Mouse (Mus musculus) gastrocnemius, postnatal 14 days (tissue): ENCODE measurements at regions not wholly inside any gene's neighbourhood (a gene's known extent, or its start where the extent isn't known, plus 50 kb on each side); places are given as distances from the start of the nearest gene placed in this dataset.

ENCODE experiments used
- DNase-seq: peaks from one replicate; pipeline ENCODE4 v3.0.0; 2021; ENCODE audit warnings: mixed read lengths
- intact Hi-C: fragments of 180-260 bp; cut with DNase I; formaldehyde crosslinking; loops from one replicate; pipeline ENCODE4 v1.15.1; 2025; ENCODE audit warnings: low total_unique reads

DNA sequence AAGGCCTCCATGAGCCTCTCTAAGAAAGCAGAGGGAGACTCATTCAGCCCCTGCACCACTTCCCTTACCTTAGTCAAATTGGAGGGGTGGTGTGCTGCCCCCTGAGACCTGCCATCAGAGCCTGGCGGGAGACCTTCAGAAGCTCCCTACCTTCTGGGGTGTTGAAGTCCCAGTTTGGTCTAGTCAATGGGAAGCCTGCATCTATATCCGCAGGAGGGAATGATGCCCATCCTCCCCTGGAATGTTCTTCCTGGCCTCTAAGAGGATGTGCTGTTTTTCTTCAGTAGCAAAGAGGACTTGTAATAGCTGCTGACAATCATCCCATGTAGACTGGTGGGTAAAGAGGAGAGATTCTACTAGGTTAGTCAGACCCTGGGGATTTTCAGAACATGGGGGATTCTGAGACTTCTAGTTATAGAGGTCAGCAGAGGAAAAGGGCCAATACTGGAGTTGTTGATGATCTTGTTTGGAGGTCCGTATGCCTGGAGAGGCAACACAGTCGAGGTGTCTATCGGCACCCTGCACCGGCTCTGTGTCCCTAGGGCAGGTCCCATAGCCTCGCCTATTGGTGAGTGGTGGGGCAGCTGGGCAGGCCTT lies 321.0 kb upstream of the Meis1 start:
- intact Hi-C loops: no loop called here
- no peak for DNase-seq

DNA sequence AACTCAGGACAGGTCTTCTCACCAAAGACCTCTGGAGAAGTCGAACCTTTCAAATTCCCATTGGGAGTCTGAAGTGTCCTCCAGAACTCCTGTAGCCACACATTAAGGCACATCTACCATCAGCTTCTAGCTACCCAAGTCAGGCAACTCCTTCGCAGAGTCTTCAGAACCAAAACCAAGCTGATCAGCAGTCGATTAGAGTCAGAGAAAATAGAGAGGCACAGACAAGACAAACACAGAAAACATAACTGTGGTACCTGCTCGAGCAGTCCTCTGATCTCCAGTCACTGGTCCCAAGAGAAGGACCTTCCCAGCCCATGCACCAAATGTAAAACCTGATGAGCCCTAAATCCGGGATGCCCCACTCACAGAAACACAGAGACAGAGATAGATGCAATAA lies 322.1 kb upstream of the Meis1 start:
- intact Hi-C loops: no loop called here
- DNase-seq: no peak

DNA sequence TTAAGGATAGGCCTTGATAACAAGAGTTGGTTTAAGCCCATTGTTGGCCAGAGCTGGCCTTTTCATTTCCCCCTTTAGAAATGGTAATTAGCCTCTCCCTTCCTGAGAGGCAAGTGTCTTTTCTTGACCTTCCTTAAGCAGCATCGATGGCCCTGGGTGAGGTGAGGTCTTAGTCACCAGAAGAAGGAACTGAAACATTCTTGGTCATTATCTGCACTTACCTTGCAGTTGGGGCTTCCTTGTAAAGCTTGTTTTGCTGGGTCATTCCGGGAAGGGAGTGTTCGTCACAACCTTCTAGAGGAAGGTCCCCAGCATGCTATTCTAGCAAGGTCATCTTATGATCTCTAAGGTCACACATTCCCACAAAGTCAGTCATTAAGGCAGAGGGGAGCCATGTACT lies 322.6 kb upstream of the Meis1 start:
- intact Hi-C loops: no loop called here
- no peak for DNase-seq

DNA sequence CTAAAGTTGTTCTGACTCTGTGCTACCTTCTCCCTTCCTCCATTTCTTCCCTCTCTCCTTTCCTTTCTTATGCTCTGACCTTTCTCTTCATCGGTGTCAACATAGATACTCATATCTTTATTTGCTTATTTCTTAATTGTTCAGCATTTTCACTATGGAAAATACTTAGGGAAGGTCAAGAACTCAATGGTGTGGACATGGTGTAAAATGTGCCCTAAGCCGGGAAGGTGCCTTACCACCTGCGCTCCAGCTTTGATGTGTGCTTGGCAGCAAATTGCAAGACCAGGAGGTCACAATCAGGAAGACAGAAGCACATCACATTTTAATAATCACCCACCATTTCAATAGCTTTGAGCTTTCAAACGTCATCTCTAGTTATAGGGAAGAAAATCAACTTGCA lies 324.0 kb upstream of the Meis1 start:
- intact Hi-C loops: no loop called here
- no peak for DNase-seq

DNA sequence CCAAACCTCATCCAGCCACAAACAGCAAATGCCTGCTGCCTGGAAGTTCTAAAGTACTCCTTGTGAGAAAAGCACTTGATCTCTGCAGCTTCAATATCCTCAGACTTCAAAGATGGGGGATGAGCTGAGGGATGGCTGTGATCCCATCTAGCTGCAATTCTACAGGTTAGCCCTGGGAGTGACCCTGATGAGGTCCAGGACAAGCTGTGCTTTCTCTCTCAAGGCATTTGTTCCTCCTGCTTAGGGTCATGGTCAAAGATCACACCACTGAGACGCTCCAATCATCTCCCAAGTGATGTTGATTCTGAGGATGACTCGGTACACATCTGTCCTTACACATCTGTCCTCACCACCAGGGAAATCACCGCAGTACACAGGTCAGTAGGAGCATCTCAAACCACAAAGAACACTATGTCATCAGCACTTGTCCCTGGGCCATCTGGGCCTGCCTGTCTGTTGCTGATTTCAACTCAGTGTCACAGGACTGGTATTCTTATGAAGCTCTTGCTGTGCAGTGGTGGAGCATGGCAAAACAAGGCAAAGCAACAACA lies 327.6 kb upstream of the Meis1 start:
- intact Hi-C loops: no loop called here
- no peak for DNase-seq

DNA sequence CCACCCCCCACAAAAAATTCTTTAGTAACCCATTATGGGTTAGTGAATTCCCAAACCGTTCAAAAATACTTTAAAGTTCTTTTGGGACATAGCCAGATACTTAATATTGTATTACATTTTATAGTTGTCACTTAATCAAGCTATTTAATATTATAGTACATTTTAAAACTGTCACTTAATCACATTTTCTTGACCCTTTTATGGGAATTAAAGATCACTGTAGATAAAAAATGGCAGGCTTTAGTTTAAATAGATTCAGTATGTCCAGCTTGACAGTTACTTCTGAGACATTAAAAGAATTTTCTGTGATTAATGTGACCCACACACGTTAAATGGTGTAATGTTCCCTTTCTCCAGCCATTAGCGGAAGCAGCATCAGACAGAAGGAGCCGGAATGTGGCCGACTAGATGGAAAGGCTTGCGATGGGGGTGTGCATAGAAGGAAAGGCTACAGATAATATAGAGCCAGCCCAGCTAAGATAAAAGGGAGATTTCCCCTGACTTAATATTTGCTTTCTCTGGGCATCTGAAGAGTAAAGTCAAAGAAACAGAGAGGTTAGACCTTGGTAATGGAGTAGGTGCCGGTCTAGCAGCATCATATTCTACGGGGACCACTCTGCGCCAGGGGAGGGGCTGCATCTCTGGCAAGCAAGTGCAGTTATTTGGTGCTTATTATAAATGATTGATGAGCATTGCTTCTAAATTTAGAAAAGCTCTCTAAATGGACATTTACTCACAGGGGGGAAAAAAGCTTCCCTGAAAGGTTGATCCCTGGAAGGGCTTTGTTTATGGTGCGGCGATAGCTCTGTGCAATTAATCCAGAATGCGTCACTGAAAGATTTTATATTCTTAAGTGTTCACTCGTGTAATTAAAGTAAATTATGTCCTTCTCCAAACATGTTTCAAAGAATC lies 331.8 kb upstream of the Meis1 start:
- intact Hi-C loops: loop anchor here (10.0 kb wide), 1 partner anchor 304 kb away; no protein-coding TSS in a partner anchor

DNA sequence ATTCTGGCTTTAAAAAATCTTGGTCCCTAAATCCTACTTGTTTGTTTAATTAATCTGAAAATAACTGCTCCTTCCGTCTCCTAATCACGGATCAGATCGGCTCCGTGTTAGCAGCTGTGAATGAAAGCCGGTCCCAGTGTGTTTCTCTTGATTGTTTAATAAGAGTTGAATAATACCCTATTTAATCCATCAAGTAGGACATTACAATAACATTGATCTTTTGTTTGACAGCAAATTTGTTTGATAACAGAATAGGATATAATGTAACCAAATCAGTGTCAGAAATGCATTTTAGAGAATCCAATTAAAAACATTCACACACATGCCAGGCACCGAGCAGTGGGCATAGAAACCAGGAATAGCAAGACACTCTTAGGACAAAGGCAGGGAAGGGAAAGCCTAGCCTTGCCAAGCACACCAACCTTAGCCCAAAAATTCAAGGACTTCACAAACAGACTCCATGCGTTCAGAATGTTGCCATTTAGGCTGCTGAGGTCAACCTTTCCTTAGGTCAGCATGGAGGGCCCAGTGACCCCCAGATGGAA lies 332.5 kb upstream of the Meis1 start:
- DNase-seq: no peak
- intact Hi-C loops: loop anchor here (10.0 kb wide), 1 partner anchor 303 kb away; no protein-coding TSS in a partner anchor

More for the DNA sequence above, 331.8 kb upstream of the Meis1 start:
- no peak for DNase-seq

DNA sequence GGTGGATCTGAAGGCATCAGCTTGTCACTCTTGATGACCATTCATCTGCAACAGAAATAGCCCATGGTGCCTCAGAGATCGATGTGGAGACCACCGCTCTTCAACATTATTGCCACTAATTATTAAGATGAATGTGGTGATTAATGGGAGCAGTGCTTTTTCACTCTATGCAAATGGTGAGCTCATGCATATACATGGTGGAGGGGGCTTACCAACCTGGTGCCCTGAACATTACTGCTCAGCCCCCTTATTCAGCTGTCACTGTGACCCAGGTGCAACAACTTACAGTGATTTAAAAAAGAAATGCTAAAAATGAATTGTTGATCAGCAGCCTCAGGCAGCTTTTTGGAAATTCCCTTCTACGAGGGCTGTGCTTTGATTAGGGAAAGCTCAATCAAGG lies 334.9 kb upstream of the Meis1 start:
- intact Hi-C loops: loop anchor here (10.0 kb wide), 1 partner anchor 301 kb away; no protein-coding TSS in a partner anchor
- DNase-seq: no peak

DNA sequence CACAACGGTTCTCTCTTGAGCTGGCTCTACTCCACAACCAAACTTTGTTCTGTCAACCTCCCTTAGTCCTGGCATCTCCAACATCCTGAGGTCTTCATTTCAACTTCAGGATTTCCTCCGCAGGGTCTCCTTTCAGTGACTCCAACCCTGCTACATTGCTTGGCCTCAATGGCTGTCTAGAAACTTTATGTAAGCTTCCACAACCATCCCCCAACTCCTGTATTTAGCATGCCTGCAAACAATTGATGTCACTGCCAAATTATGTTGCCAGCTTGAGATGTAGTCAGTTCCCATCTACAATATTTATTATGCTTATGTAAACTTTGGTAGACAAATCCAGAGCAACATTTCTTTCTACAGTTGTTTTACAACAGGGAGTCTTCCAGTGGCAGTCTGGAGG lies 336.4 kb upstream of the Meis1 start:
- no peak for DNase-seq
- intact Hi-C loops: loop anchor here (10.0 kb wide), 1 partner anchor 300 kb away; no protein-coding TSS in a partner anchor

DNA sequence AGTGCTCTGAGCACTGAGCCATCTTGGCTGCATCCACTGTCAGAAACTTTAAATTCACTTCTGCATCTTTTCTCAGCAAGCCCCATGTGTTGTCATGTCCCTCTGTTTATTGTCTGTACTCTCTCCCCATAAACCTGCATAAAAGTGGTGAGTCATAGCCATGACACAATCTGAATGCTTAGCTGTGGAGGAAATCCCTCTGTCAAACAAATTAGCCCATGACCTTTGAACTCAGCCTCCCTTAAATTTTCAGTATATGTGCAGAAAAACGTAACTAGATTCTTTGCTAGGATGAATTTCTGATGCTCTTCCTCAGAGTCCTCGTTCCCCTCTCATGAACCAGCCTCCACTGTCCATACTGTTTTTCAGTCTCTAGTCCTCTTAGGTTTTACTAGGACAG lies 337.4 kb upstream of the Meis1 start:
- intact Hi-C loops: loop anchor here (10.0 kb wide), 1 partner anchor 299 kb away; no protein-coding TSS in a partner anchor
- DNase-seq: no peak

DNA sequence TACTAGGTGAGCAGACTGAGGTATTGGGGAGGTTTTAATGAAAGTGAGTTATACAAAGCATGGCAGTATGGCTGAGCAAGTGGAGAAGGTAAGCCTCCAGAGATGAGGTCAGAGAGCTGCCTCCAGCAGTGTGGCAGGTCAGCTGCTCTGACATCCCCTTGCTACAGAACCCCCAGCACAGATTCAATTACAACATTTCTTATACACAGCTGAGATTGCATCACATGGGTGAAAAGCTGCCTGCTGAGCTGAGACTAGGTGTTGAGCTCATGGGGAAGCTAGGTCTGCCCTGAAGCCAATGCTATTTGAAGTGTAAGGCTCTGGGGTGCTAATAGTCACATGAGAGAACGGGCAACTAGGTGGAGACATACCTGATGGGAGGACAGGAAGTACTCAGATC lies 350.4 kb upstream of the Meis1 start:
- intact Hi-C loops: no loop called here
- DNase-seq: no peak

DNA sequence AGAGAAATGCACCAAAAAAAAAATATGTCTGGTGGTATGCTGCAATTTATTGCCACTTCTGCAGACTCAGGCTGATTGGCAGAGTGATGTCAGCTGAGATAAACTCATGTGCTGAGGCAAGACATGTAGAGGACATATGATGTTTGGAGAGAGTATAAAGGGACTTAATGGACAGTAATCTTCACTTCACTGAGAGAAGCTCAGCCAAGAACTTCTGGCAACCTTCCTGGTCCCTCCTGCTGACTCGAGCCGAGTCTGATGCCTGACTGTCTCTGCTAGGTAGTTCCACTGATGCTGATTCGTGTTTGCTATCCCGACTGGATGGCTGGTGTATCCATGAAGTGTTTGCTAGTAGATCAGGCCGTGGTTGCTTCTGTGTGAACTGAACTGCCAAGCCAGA lies 354.7 kb upstream of the Meis1 start:
- no peak for DNase-seq
- intact Hi-C loops: no loop called here

DNA sequence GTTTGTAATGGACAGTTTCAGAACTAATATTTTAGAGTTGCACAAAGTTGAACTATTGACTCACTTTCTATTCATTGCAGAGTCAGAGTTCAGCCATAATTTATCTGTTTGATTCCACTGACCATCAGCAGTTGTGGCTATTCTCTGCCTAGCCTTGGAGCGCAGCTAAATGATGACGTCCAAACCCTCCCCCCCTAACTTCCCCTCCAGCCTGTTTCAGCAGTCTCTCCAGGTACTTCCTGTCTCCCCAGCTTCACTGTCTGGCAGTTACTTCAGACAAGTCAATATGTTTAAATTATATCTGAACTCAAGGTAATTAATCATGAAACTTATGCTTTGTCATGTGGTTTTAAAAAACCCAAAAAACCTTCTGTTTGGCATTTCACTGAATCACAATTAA lies 362.1 kb upstream of the Meis1 start:
- intact Hi-C loops: no loop called here
- no peak for DNase-seq

DNA sequence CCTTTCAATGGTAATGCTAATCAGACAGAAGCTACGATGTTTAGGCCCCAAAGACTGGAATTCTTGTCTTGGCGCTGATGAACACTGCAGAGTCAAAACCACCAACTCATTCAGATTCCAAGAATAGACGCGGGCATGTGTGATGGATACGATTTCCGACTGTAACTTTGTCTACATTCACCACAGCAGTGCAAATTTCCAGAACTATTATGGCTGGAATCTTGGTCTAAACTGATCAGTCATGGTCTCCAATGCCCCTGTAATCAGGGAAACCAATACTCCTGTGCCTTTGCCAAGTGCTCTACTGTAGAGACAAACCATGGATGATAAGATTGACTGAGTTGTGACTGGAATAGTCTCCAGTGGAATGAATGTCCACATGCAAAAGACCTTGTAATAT lies 370.4 kb upstream of the Meis1 start:
- intact Hi-C loops: no loop called here
- DNase-seq: no peak

DNA sequence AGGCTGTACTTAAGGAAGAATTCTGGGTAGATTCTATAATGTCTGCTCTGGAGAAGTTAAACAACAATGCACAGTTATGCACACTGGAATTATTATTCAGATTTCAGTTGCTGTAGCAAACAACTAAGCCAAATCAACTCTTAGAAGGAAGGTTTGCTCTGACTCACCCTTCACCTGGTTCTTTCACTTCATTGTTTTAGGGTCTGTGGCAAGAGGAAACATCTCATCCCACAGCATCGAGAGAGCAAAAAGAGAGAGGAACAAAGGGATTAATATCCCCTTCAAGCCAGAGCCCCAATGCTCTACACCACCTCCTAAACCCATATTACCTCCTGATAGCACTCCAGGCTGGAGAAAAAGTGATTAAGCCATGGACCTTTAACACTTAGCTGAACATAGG lies 373.4 kb upstream of the Meis1 start:
- DNase-seq: no peak
- intact Hi-C loops: no loop called here

DNA sequence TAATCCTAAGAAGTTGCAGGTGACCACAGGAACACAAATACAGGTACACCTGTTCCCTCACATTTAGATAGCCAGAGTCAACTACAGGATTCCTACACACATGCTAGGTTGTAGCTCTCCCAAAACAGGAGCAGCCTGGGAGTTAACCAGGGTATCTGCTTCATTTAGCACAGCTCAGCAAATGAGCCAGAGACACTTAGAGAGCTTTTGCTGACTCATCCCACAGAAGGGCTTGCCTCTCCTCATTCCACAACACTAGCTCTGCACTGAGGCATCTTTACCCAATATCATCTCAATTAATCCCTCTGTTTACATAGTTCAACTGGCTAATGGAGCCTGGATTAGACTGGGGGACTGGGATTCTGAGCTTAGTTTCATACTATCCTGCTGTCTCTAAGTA lies 375.6 kb upstream of the Meis1 start:
- intact Hi-C loops: no loop called here
- no peak for DNase-seq

DNA sequence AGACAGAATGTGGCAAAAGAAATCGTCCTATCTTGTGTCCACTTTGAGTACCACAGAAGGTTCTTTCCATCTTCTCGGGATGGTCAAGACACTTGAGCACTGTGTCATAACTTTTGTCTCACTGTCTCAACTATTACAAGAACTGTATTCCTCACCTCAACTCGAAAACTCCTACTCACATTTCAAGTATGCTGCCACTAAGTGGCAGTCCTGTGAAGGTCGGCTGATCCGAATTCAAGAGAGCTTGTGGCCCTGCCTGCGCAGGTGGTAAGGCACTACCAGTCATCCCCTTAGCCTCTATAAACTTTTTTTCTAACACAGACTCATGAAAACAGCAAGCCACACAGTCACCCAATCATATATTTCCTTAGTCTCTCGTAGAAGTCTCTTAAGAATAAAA lies 381.6 kb upstream of the Meis1 start:
- intact Hi-C loops: no loop called here
- no peak for DNase-seq

DNA sequence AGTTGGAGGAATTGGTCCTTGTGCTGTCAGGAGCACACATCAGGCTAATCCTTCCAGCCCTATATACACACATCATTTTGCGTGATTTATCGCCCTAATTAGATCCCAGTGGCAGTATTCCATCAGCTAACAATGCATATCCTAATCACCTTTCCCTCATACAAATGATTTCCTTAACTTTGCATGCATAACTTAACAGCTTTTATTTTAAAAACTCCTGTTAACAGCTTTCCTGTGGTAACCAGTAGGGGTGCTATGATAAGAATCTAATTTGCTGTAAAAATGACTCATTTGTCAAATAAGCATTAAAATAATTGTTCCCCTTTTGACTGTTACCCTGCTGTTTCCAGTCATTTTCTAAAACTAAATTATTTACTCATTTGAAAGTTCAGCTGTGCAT lies 401.4 kb upstream of the Meis1 start:
- intact Hi-C loops: no loop called here

DNA sequence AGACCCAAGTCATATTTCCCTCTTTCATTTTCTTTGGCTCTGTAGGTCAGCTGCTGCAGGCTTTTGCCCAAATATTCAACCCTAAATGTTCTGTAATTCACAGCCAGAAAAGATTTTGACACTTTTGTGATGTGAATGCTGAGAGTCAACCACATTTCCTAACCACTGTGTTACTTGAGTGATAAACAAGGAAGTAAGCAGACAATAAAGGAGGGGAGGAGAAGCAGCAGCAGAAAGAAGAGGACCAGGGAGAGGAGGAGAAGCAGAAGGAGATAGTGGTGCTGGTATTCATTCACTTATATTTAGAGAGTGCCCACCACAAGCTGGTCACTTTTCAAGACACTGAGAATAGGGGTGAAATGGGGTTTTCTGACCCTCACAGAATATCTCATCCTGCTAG lies 404.5 kb upstream of the Meis1 start:
- intact Hi-C loops: no loop called here

More for the DNA sequence above, 401.4 kb upstream of the Meis1 start:
- no peak for DNase-seq

More for the DNA sequence above, 404.5 kb upstream of the Meis1 start:
- no peak for DNase-seq
